Mouse (Mus musculus) urinary bladder, adult 18-20 months (tissue): ENCODE results near the gene Fbxo30.
A peak's percentile ranks its signal among the peaks of the same experiment; 100 is the strongest.

Experiments used
- DNase-seq, 2 experiments: peaks; one replicate each; pipeline ENCODE4 v3.0.0; 2022; ENCODE audit warnings: low spot score in 2 of 2, mixed read lengths in 2 of 2

Gene Fbxo30

DNA sequence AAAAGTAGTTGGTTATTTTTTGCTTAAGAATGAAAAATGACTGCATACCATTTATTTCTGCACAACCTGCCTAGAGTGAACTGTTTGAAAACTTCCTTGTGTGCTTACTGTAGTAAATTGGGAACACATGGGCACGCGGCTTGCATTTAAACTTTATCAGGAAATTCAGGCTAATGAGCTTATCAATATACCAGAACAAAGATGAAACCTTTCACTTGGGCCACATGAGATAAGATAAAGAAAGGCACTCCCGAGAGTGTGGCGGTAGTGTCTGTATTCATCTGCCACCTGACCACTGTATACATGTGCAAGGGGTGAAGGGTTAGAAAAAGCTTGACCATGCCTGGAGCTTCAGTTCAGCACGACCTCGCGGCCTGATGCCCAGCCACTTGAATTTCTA lies 41.2 kb downstream of the Fbxo30 start:
- DNase-seq = no peak

DNA sequence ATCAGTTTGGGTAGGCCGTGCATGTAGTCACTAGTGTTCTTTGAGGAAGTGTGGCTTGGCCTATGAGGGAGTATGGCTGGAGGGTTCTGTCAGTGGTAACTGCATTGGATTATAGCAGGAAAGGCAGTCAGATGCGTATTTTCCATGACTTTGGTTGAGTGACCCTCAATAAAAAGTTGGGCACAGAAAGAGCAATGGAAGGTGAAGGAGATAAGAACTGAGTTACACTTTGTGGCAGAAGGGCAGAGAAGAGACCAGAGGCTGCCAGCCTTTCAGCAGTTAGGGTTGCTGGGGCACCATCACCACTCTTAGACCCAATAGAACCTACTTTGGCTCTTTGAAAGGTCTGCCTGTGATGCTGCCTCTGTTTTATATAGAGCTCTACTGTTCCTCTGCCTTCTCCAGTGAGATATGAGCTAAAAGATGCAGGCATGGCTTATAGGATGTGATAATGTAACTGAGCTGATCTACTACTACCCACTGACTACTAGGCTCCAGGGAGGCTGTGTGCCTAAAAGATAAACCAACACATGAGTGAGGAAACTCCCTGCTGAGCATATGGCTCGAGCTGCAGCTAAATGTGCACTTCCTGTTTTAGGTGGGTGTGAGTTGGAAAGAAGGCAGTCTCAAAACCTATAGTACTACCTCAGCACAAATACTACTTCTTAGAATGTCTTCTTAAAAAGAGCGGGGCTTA lies 42.2 kb downstream of the Fbxo30 start:
- DNase-seq = no peak

- no peak for DNase-seq
Observed at GRCm38 (mm10) chr10:11326526-11326925, 45.4 kb downstream of the Fbxo30 start.

DNA sequence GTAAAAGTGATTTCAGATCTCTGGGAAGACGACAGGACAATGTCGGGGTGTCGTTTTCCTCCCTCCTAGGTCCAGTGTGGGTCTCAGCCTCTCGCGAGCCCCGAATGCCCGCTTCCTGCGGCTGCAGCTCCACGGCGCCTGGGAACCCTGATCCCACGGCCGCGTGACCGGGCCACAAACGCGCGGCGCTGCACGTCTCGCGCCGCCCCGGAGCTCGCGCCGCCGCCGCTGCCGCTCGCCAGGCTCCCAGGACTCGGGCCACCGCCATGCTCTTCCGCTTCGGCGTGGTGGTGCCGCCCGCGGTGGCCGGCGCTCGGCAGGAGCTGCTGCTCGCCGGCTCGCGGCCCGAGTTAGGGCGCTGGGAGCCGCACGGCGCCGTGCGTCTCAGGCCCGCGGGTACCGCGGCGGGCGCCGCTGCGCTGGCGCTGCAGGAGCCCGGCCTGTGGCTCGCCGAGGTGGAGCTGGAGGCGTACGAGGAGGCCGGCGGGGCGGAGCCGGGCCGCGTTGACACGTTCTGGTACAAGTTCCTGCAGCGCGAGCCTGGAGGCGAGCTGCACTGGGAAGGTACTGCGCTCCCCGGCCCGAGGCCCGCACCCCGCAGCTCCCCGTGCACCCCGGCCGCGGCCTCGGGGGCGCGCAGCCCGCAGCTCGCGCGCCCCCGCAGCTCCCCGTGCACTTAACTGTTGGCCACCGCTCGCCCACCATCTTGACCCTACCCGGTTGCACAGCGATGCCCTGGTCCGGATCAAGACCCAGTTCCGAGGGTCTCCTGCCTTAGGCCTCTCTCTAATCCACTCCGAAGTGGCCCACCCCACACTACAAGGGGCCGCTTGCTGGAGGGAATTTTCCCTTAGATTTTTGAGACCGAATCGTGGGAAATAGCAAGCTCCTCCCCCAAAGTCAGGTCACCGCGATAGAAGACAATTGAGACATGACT lies 62.3 kb downstream of the Fbxo30 start, which contains the start of gene Epm2a:
Gene Epm2a, plus strand, starts transcription at position 200 of the 937 bp plus-strand sequence.
- peak; percentile 74 to 82 for DNase-seq

- no peak for DNase-seq
Observed at GRCm38 (mm10) chr10:11344536-11345468, 63.7 kb downstream of the Fbxo30 start.
